In genomic region chr3:69004437-69005337, GRCm38 (mm10) we compare ENCODE assay signal across 8 mouse cellular contexts. TPM values are rescaled to one million over a fixed set of nuclear protein-coding genes. Genes with fewer than 3 reads are reported as not detected.
A peak's percentile ranks its signal among the peaks of the same experiment; 100 is the strongest.
DNase-seq lines count a peak whose midpoint lies in the region; ATAC-seq and TF ChIP-seq lines count a peak whose summit lies in the region.

Ift80 (minus strand) TSS chr3:69004570.
Smc4 (plus strand) TSS chr3:69004738.

- peak; percentile 97 for ATAC-seq in forebrain, embryonic 12.5 days (ENCODE audit: low FRiP score)
- peak; percentile 92 for ATAC-seq in heart, postnatal 0 days (ENCODE audit: insufficient read depth, low read depth)
- peak; percentile 89 for ATAC-seq in liver, embryonic 16.5 days (ENCODE audit: low read depth)
- peak; percentile 97 for ATAC-seq in neural tube, embryonic 13.5 days (ENCODE audit: low read depth)

- H3K9me3 ChIP-seq in E14TG2a.4 (ENCODE audit: low read length): no peaks in the 10 kb centered on the region
- no peaks in the 10 kb centered on the region for H3K9me3 ChIP-seq in forebrain, embryonic 12.5 days
- H3K9me3 ChIP-seq in heart, postnatal 0 days (replicated peaks; ENCODE audit: control insufficient read depth, low read length): no peaks in the 10 kb centered on the region
- H3K9me3 ChIP-seq in liver, embryonic 16.5 days (replicated peaks; ENCODE audit: control insufficient read depth, low read length): no peaks in the 10 kb centered on the region; the same call in 1 of the 2 replicates
- no peaks in the 10 kb centered on the region for H3K9me3 ChIP-seq in neural tube, embryonic 13.5 days

- no peak for TF ChIP-seq CTCF in E14TG2a.4 (conservative IDR thresholded peaks at IDR 0.05; ENCODE audit: low read length)
- no peak for TF ChIP-seq CTCF in heart, postnatal 0 days (IDR thresholded peaks at IDR 0.05; ENCODE audit: low read depth)
- TF ChIP-seq CTCF in testis, adult 2 months (IDR thresholded peaks at IDR 0.05; ENCODE audit: control insufficient read depth, insufficient read depth, insufficient replicate concordance, low read depth, low read length): no peak

- TF ChIP-seq EP300 in heart, postnatal 0 days (IDR thresholded peaks at IDR 0.05; ENCODE audit: low read depth): peak; percentile 63

- peak within 1 kb of the TSS; percentile 70 for H3K4me2 ChIP-seq in forebrain, embryonic 12.5 days
- peak within 1 kb of the TSS; percentile 79 for H3K4me2 ChIP-seq in heart, postnatal 0 days (ENCODE audit: low read depth, low read length)
- H3K4me2 ChIP-seq in liver, embryonic 16.5 days (ENCODE audit: low read depth, low read length): peak within 1 kb of the TSS; percentile 80
- peak within 1 kb of the TSS; percentile 95 for H3K4me2 ChIP-seq in neural tube, embryonic 13.5 days

- H3K27ac ChIP-seq in forebrain, embryonic 12.5 days: peak within 1 kb of the TSS; percentile 95
- peak within 1 kb of the TSS; percentile 96 for H3K27ac ChIP-seq in heart, postnatal 0 days (ENCODE audit: low read depth)
- peak within 1 kb of the TSS; percentile 98 for H3K27ac ChIP-seq in liver, embryonic 16.5 days (ENCODE audit: low read length)
- peak within 1 kb of the TSS; percentile 86 for H3K27ac ChIP-seq in neural tube, embryonic 13.5 days (replicated peaks)
- peak within 1 kb of the TSS; percentile 98 for H3K27ac ChIP-seq in testis, adult 2 months (ENCODE audit: control insufficient read depth, insufficient read depth, low read depth, low read length)

- H3K4me1 ChIP-seq in E14TG2a.4 (replicated peaks; ENCODE audit: low read depth, low read length): peaks cover 27% of the 10 kb centered on the region
- H3K4me1 ChIP-seq in forebrain, embryonic 12.5 days: peaks cover 19% of the 10 kb centered on the region
- peaks cover 12% of the 10 kb centered on the region for H3K4me1 ChIP-seq in heart, postnatal 0 days (ENCODE audit: control insufficient read depth, insufficient read depth)
- H3K4me1 ChIP-seq in liver, embryonic 16.5 days (ENCODE audit: control insufficient read depth, low read depth, low read length): peaks cover 6% of the 10 kb centered on the region
- peaks cover 27% of the 10 kb centered on the region for H3K4me1 ChIP-seq in neural tube, embryonic 13.5 days (replicated peaks)
- H3K4me1 ChIP-seq in testis, adult 2 months (ENCODE audit: control insufficient read depth, insufficient read depth, low read length): peaks cover 7% of the 10 kb centered on the region

- peak; percentile 71 for TF ChIP-seq POLR2A in testis, adult 2 months (IDR thresholded peaks at IDR 0.05; ENCODE audit: control insufficient read depth, low read depth, low read length)

- H3K4me3 ChIP-seq in E14TG2a.4 (replicated peaks; ENCODE audit: low read length): peak within 1 kb of the TSS; percentile 100
- H3K4me3 ChIP-seq in forebrain, embryonic 12.5 days (replicated peaks): peak within 1 kb of the TSS; percentile 97
- peak within 1 kb of the TSS; percentile 97 for H3K4me3 ChIP-seq in heart, postnatal 0 days (ENCODE audit: low read depth, low read length)
- peak within 1 kb of the TSS; percentile 98 for H3K4me3 ChIP-seq in liver, embryonic 16.5 days (ENCODE audit: low read depth, low read length)
- peak within 1 kb of the TSS; percentile 98 for H3K4me3 ChIP-seq in neural tube, embryonic 13.5 days
- peak within 1 kb of the TSS; percentile 96 for H3K4me3 ChIP-seq in testis, adult 2 months (ENCODE audit: control insufficient read depth, low read depth, low read length)

- H3K27me3 ChIP-seq in E14TG2a.4 (ENCODE audit: insufficient read depth, low read length): no peaks in the 10 kb centered on the region
- no peaks in the 10 kb centered on the region for H3K27me3 ChIP-seq in forebrain, embryonic 12.5 days
- no peaks in the 10 kb centered on the region for H3K27me3 ChIP-seq in heart, postnatal 0 days (ENCODE audit: control insufficient read depth, insufficient read depth, low read length)
- H3K27me3 ChIP-seq in liver, embryonic 16.5 days (ENCODE audit: control insufficient read depth, insufficient read depth, low read depth, low read length): no peaks in the 10 kb centered on the region
- no peaks in the 10 kb centered on the region for H3K27me3 ChIP-seq in neural tube, embryonic 13.5 days
- H3K27me3 ChIP-seq in testis, adult 2 months (ENCODE audit: control insufficient read depth, insufficient read depth, low read length): no peaks in the 10 kb centered on the region

- peaks cover 31% of the 10 kb centered on the region for H3K36me3 ChIP-seq in E14TG2a.4 (ENCODE audit: insufficient read depth, low read length)
- H3K36me3 ChIP-seq in forebrain, embryonic 12.5 days (replicated peaks): 0 out of 2 replicates have a peak, but pooled peaks cover 4% of the 10 kb centered on the region
- 0 out of 2 replicates have a peak, but pooled peaks cover 3% of the 10 kb centered on the region for H3K36me3 ChIP-seq in heart, postnatal 0 days (replicated peaks; ENCODE audit: control insufficient read depth, insufficient read depth, low read length)
- peaks cover 11% of the 10 kb centered on the region for H3K36me3 ChIP-seq in liver, embryonic 16.5 days (ENCODE audit: control insufficient read depth, insufficient read depth)
- no peaks in the 10 kb centered on the region for H3K36me3 ChIP-seq in neural tube, embryonic 13.5 days
- peaks cover 4% of the 10 kb centered on the region for H3K36me3 ChIP-seq in testis, adult 2 months (ENCODE audit: control insufficient read depth, insufficient read depth, low read length)

- under 1% methylated on average over 75 of the region's 76 CpGs for WGBS in forebrain, embryonic 12.5 days
- WGBS in heart, postnatal 0 days: under 1% methylated on average over 75 of the region's 76 CpGs
- under 1% methylated on average over 71 of the region's 76 CpGs for WGBS in liver, embryonic 16.5 days (ENCODE audit: insufficient replicate concordance)
- WGBS in neural tube, embryonic 13.5 days: under 1% methylated on average over 75 of the region's 76 CpGs

- peak within 1 kb of the TSS; percentile 94 for H3K9ac ChIP-seq in forebrain, embryonic 12.5 days
- peak within 1 kb of the TSS; percentile 92 for H3K9ac ChIP-seq in heart, postnatal 0 days (replicated peaks; ENCODE audit: low read depth, low read length)
- peak within 1 kb of the TSS; percentile 99 for H3K9ac ChIP-seq in liver, embryonic 16.5 days (ENCODE audit: low read depth, low read length)
- H3K9ac ChIP-seq in neural tube, embryonic 13.5 days: peak within 1 kb of the TSS; percentile 83

- DNase-seq in c-Kit-positive CD71-positive TER-119-positive erythroid progenitor cells, embryonic 14.5 days (ENCODE audit: low spot score): peak; percentile 98
- DNase-seq in heart, postnatal 0 days (ENCODE audit: low spot score): peak; percentile 99
- peak; percentile 96 to 98 for DNase-seq in kidney, postnatal 4 days

RNA-seq across cellular contexts. Expression of gene Ift80, which starts in this region (rescaled TPM):
- 17.6 and 18.7 TPM in 2 replicates for polyA plus RNA-seq in forebrain, embryonic 12.5 days (2016; fragmentation: Nextera tagmentation; extraction: Ambion mirVana)
- total RNA-seq in heart, postnatal 0 days (2014; rRNA removed; ENCODE audit: low replicate concordance): 3.2 and 13.6 TPM in 2 replicates
- 2.8 and 3.0 TPM in 2 replicates for polyA plus RNA-seq in heart, postnatal 0 days (2015; fragmentation: Nextera tagmentation; extraction: Ambion mirVana)
- polyA plus RNA-seq in liver, embryonic 16.5 days (2015; fragmentation: Nextera tagmentation; extraction: Ambion mirVana): 6.6 and 7.4 TPM in 2 replicates
- 10.0 and 10.1 TPM in 2 replicates for polyA plus RNA-seq in neural tube, embryonic 13.5 days (2015; fragmentation: Nextera tagmentation; extraction: Ambion mirVana)
- 25.3 and 30.9 TPM in 2 replicates for polyA plus RNA-seq in testis, adult 2 months (2012; rRNA removed)

RNA-seq across cellular contexts. Expression of gene Smc4, which starts in this region (rescaled TPM):
- polyA plus RNA-seq in forebrain, embryonic 12.5 days (2016; fragmentation: Nextera tagmentation; extraction: Ambion mirVana): 200 and 232 TPM in 2 replicates
- 32.8 and 52.5 TPM in 2 replicates for total RNA-seq in heart, postnatal 0 days (2014; rRNA removed; ENCODE audit: low replicate concordance)
- polyA plus RNA-seq in heart, postnatal 0 days (2015; fragmentation: Nextera tagmentation; extraction: Ambion mirVana): 77.1 and 80.2 TPM in 2 replicates
- 124 and 131 TPM in 2 replicates for polyA plus RNA-seq in liver, embryonic 16.5 days (2015; fragmentation: Nextera tagmentation; extraction: Ambion mirVana)
- polyA plus RNA-seq in neural tube, embryonic 13.5 days (2015; fragmentation: Nextera tagmentation; extraction: Ambion mirVana): 46.2 and 51.9 TPM in 2 replicates
- 22.2 and 25.3 TPM in 2 replicates for polyA plus RNA-seq in testis, adult 2 months (2012; rRNA removed)

Comparison
In these comparisons a context has a peak if more than half of its experiments do, and no peak if none do; other contexts are left out.
1. Peak in every context shown above with its lines: DNase-seq, ATAC-seq, H3K4me3 ChIP-seq and H3K27ac ChIP-seq.